Mouse (Mus musculus): ENCODE data around the gene Klhl41. TPM values are rescaled to one million over a fixed set of nuclear protein-coding genes. Genes with fewer than 3 reads are reported as not detected.

Gene Klhl41
- polyA plus RNA-seq, 1 experiment from 2014 or later = 0.48 TPM

Other genes with a start within 250 kb of the Klhl41 start
- 0.98 and 1.3 TPM in 2 replicates for gene Lrp2, start 84.1 kb upstream of the Klhl41 start, polyA plus RNA-seq (2015; fragmentation: Nextera tagmentation; extraction: Ambion mirVana)
- gene Bbs5, start 22.9 kb upstream of the Klhl41 start, polyA plus RNA-seq (2015; fragmentation: Nextera tagmentation; extraction: Ambion mirVana) = 23.5 and 28.1 TPM in 2 replicates
- gene Fastkd1, start 43.4 kb downstream of the Klhl41 start, polyA plus RNA-seq (2015; fragmentation: Nextera tagmentation; extraction: Ambion mirVana) = 13.5 and 13.6 TPM in 2 replicates
- gene Ppig, start 52.4 kb downstream of the Klhl41 start, polyA plus RNA-seq (2015; fragmentation: Nextera tagmentation; extraction: Ambion mirVana) = 136 and 143 TPM in 2 replicates
- 4.0 and 4.4 TPM in 2 replicates for gene Ccdc173, start 119.5 kb downstream of the Klhl41 start, polyA plus RNA-seq (2015; fragmentation: Nextera tagmentation; extraction: Ambion mirVana)
- gene Phospho2, start 119.5 kb downstream of the Klhl41 start, polyA plus RNA-seq (2015; fragmentation: Nextera tagmentation; extraction: Ambion mirVana) = 41.3 and 43.3 TPM in 2 replicates
- 66.8 and 67.4 TPM in 2 replicates for gene Klhl23, start 151.8 kb downstream of the Klhl41 start, polyA plus RNA-seq (2015; fragmentation: Nextera tagmentation; extraction: Ambion mirVana)
- 335 and 355 TPM in 2 replicates for gene Ssb, start 191.4 kb downstream of the Klhl41 start, polyA plus RNA-seq (2015; fragmentation: Nextera tagmentation; extraction: Ambion mirVana)
- gene Mettl5, start 215.5 kb downstream of the Klhl41 start, polyA plus RNA-seq (2015; fragmentation: Nextera tagmentation; extraction: Ambion mirVana) = 28.5 and 30.4 TPM in 2 replicates
- gene Ubr3, start 227.1 kb downstream of the Klhl41 start, polyA plus RNA-seq (2015; fragmentation: Nextera tagmentation; extraction: Ambion mirVana) = 15.1 and 15.8 TPM in 2 replicates

Data from hindbrain, embryonic 13.5 days (tissue).